10 mouse cellular contexts compared by ENCODE assay signal in the genomic region with DNA sequence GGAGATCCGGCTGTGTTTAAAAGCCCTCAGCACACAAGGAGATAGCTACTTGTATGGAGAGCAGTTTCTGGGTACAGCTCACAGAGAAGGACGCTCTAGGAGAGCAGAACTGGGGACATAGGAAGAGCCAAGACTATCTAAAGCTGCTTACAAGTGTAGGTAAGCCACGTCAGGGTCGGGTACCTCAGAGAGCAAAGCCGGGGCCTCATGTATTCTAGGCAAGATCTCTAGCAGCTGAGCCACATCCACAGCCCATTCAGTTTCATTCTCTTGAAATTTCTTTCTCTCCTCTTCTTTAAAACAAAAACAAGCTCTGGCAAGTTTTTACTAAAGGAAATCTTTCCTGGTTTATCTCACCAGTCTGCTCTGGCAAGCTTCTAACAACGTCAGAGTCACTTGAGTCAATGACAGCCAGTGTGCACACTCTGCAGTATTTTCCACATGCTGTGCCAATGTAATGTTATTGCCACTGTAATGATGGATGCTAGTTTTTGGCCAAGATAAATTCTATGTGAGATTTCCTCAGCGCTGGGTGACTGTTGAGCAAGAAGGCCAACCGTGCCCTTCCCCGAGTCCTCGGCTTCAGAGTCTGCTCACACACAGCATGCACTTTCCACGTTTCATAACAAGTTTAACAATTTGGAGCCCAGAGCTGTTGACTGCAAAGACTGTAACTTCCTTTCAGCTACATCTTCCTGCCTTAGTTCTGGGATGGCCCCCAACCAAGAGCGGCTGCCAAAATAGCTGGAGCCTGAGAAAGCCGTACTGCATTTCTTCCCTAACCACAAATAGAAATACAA. TPM values are rescaled to one million over a fixed set of nuclear protein-coding genes. Genes with fewer than 3 reads are reported as not detected.
DNase-seq lines count a peak whose midpoint lies in the region; ATAC-seq lines count a peak whose summit lies in the region.
"Had no signal": no experiment of that assay in that cellular context is flagged by ENCODE, and none has a peak within 500 bp of the region (broad histone marks: within the 10 kb centered on the region; RNA-seq: fewer than 3 reads in every experiment).

No protein-coding gene starts in this region.

- intact Hi-C loops in heart, postnatal 36 days (cut with DNase I) = no loop called here

- H3K4me3 ChIP-seq in neural tube, embryonic 15.5 days (replicated peaks) = no peak overlapping the region
- H3K4me3 ChIP-seq in midbrain, embryonic 13.5 days (replicated peaks) = no peak overlapping the region
- H3K4me3 ChIP-seq: limb, embryonic 13.5 days had no signal

- no peaks in the 10 kb centered on the region for H3K9me3 ChIP-seq in neural tube, embryonic 15.5 days (replicated peaks)
- H3K9me3 ChIP-seq in midbrain, embryonic 13.5 days = no peaks in the 10 kb centered on the region
- H3K9me3 ChIP-seq: limb, embryonic 13.5 days had no signal

- no peaks in the 10 kb centered on the region for H3K36me3 ChIP-seq in neural tube, embryonic 15.5 days
- no peaks in the 10 kb centered on the region for H3K36me3 ChIP-seq in midbrain, embryonic 13.5 days
- H3K36me3 ChIP-seq: limb, embryonic 13.5 days had no signal

- no peaks in the 10 kb centered on the region for H3K4me1 ChIP-seq in neural tube, embryonic 15.5 days
- H3K4me1 ChIP-seq in midbrain, embryonic 13.5 days (replicated peaks) = no peaks in the 10 kb centered on the region

- H3K27ac ChIP-seq in neural tube, embryonic 15.5 days (replicated peaks) = 0 out of 2 replicates have a peak overlapping the region, but pooled peaks have one; percentile 3
- H3K27ac ChIP-seq in midbrain, embryonic 13.5 days = no peak overlapping the region
- H3K27ac ChIP-seq: limb, embryonic 13.5 days had no signal

- no peak overlapping the region for H3K4me2 ChIP-seq in neural tube, embryonic 15.5 days
- H3K4me2 ChIP-seq in midbrain, embryonic 13.5 days (replicated peaks) = no peak overlapping the region
- H3K4me2 ChIP-seq: limb, embryonic 13.5 days had no signal

- ATAC-seq in neural tube, embryonic 15.5 days (ENCODE audit: low FRiP score) = no peak
- no peak for ATAC-seq in midbrain, embryonic 13.5 days
- ATAC-seq: Patski had no signal

- 81% methylated on average over 13 of the region's 13 CpGs for WGBS in neural tube, embryonic 15.5 days
- WGBS in midbrain, embryonic 13.5 days = 86% methylated on average over 13 of the region's 13 CpGs

- no peaks in the 10 kb centered on the region for H3K27me3 ChIP-seq in neural tube, embryonic 15.5 days (replicated peaks)
- no peaks in the 10 kb centered on the region for H3K27me3 ChIP-seq in midbrain, embryonic 13.5 days
- H3K27me3 ChIP-seq: limb, embryonic 13.5 days; Patski had no signal

- no peak overlapping the region for H3K9ac ChIP-seq in neural tube, embryonic 15.5 days (replicated peaks)
- H3K9ac ChIP-seq in midbrain, embryonic 13.5 days (replicated peaks) = no peak overlapping the region
- H3K9ac ChIP-seq: limb, embryonic 13.5 days had no signal

- no peak for DNase-seq in neural tube, embryonic 10.5 days (ENCODE audit: extremely low spot score, low spot score)
- DNase-seq in frontal cortex, postnatal 14 days (ENCODE audit: low spot score in 2 of 2) = peak; percentile 47 to 49
- peak; percentile 60 to 76 for DNase-seq in heart, postnatal 36 days
- peak; percentile 16 to 22 for DNase-seq in left cerebral cortex, adult 18-20 months (ENCODE audit: low spot score in 2 of 2)
- DNase-seq in ovary, postnatal 14 days (ENCODE audit: low spot score) = peak; percentile 36
- no peak for DNase-seq in spleen, adult 12 weeks (ENCODE audit: low spot score)

RNA-seq across cellular contexts. Expression of gene Rnase10, which starts 0.6 kb away (rescaled TPM):
- 0.10 TPM in 1 of 2 replicates, not detected in the other for polyA plus RNA-seq in neural tube, embryonic 15.5 days (2015; fragmentation: Nextera tagmentation; extraction: Ambion mirVana)
- total RNA-seq in heart, postnatal 36 days (2021) = under 1 TPM; 0.22 to 0.25 TPM
- under 1 TPM in 1 of 2 experiments, not detected in 1; 0.30 TPM for total RNA-seq in left cerebral cortex, adult 18-20 months (2021)
- not detected in 2 replicates for polyA plus RNA-seq in midbrain, embryonic 13.5 days (2015; fragmentation: Nextera tagmentation; extraction: Ambion mirVana)
- polyA plus RNA-seq: limb, embryonic 13.5 days; Patski had no signal

RNA-seq across cellular contexts. Expression of gene Rnase9, which starts 33.6 kb away (rescaled TPM):
- polyA plus RNA-seq in neural tube, embryonic 15.5 days (2015; fragmentation: Nextera tagmentation; extraction: Ambion mirVana) = not detected in 2 replicates
- not detected for total RNA-seq in heart, postnatal 36 days (2021)
- total RNA-seq in left cerebral cortex, adult 18-20 months (2021) = not detected
- polyA plus RNA-seq in midbrain, embryonic 13.5 days (2015; fragmentation: Nextera tagmentation; extraction: Ambion mirVana) = not detected in 2 replicates
- polyA plus RNA-seq: limb, embryonic 13.5 days; Patski had no signal

RNA-seq across cellular contexts. Expression of gene Rnase11, which starts 41.8 kb away (rescaled TPM):
- not detected in 2 replicates for polyA plus RNA-seq in neural tube, embryonic 15.5 days (2015; fragmentation: Nextera tagmentation; extraction: Ambion mirVana)
- total RNA-seq in heart, postnatal 36 days (2021) = not detected
- not detected for total RNA-seq in left cerebral cortex, adult 18-20 months (2021)
- polyA plus RNA-seq in midbrain, embryonic 13.5 days (2015; fragmentation: Nextera tagmentation; extraction: Ambion mirVana) = not detected in 2 replicates
- polyA plus RNA-seq: limb, embryonic 13.5 days; Patski had no signal

RNA-seq across cellular contexts. Expression of gene Rnase12, which starts 49.3 kb away (rescaled TPM):
- polyA plus RNA-seq in neural tube, embryonic 15.5 days (2015; fragmentation: Nextera tagmentation; extraction: Ambion mirVana) = not detected in 2 replicates
- total RNA-seq in heart, postnatal 36 days (2021) = not detected
- not detected for total RNA-seq in left cerebral cortex, adult 18-20 months (2021)
- not detected in 2 replicates for polyA plus RNA-seq in midbrain, embryonic 13.5 days (2015; fragmentation: Nextera tagmentation; extraction: Ambion mirVana)
- polyA plus RNA-seq: limb, embryonic 13.5 days; Patski had no signal

RNA-seq across cellular contexts. Expression of gene Pnp2, which starts 52.3 kb away (rescaled TPM):
- polyA plus RNA-seq in neural tube, embryonic 15.5 days (2015; fragmentation: Nextera tagmentation; extraction: Ambion mirVana) = 0.55 and 0.73 TPM in 2 replicates
- under 1 TPM; 0.22 to 0.65 TPM for total RNA-seq in heart, postnatal 36 days (2021)
- total RNA-seq in left cerebral cortex, adult 18-20 months (2021) = 1 to 10 TPM in 1 of 2 experiments, under 1 TPM in 1; 0.46 to 1.1 TPM
- polyA plus RNA-seq in midbrain, embryonic 13.5 days (2015; fragmentation: Nextera tagmentation; extraction: Ambion mirVana) = 0.23 and 0.55 TPM in 2 replicates

Comparison
In these comparisons a context has a peak if more than half of its experiments do, and no peak if none do; other contexts are left out.
1. DNase-seq: peak in frontal cortex, postnatal 14 days (2 of 2), heart, postnatal 36 days (2 of 2), left cerebral cortex, adult 18-20 months (2 of 2) and ovary, postnatal 14 days (single experiment); none in neural tube, embryonic 10.5 days (single experiment) and spleen, adult 12 weeks (single experiment).